7 mouse cellular contexts compared by ENCODE assay signal in the genomic region with DNA sequence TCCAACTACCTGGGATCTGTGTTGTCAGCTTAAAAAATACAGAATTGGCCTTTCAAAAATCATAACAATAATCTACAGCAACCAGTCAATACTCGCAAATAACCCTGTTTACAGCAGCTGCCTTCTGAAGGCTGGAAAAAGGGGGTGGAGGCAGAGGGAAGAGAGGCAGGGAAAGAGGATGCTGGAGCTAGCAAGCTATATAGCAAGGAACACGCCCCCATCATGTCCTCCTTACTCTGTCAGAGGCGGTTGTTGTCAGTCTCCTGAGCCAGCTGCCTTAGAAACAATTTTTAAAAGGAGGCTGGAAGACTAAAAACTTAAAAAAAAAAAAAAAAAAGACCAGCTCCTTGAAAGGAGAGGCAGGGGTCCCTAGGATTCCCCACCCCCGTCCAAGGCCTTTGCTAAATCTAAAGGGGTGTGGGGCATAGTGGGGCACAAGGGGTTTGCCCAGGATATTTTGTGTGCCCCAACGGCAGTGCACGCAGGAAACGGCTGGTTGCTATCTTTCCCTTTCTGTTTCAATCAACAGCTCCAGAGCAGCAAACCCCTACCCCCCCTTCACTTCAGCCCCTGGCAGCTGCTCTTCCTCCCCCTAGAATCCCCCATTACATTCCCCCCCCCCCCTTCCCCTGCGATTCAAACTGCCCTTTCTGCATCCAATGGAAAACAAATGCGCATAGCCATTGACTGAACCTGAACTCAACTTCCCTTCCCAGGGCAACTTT. TPM values are rescaled to one million over a fixed set of nuclear protein-coding genes. Genes with fewer than 3 reads are reported as not detected.
A peak's percentile ranks its signal among the peaks of the same experiment; 100 is the strongest.
DNase-seq lines count a peak whose midpoint lies in the region; ATAC-seq and TF ChIP-seq lines count a peak whose summit lies in the region.

No protein-coding gene starts in this region.

- H3K9me3 ChIP-seq in embryonic facial prominence, embryonic 11.5 days (replicated peaks; ENCODE audit: control insufficient read depth, low read length), result no peaks in the 10 kb centered on the region
- no peaks in the 10 kb centered on the region for H3K9me3 ChIP-seq in intestine, postnatal 0 days (ENCODE audit: control insufficient read depth)
- no peaks in the 10 kb centered on the region for H3K9me3 ChIP-seq in neural tube, embryonic 11.5 days (ENCODE audit: control insufficient read depth, low read length)

- WGBS in embryonic facial prominence, embryonic 11.5 days, result 33% methylated on average over 9 of the region's 9 CpGs
- WGBS in intestine, postnatal 0 days, result 24% methylated on average over 9 of the region's 9 CpGs
- WGBS in neural tube, embryonic 11.5 days, result 26% methylated on average over 9 of the region's 9 CpGs

- no peak for ATAC-seq in embryonic facial prominence, embryonic 11.5 days (replicated peaks; ENCODE audit: insufficient number of reproducible peaks, low FRiP score, low TSS enrichment, low read depth)
- ATAC-seq in intestine, postnatal 0 days, result no peak
- ATAC-seq in neural tube, embryonic 11.5 days (ENCODE audit: insufficient read depth, low FRiP score, low TSS enrichment), result no peak

- no peak for TF ChIP-seq CTCF in intestine, postnatal 0 days (IDR thresholded peaks at IDR 0.05; ENCODE audit: low read depth)

- no peaks in the 10 kb centered on the region for H3K36me3 ChIP-seq in embryonic facial prominence, embryonic 11.5 days (replicated peaks; ENCODE audit: control insufficient read depth, insufficient read depth, low read depth, low read length)
- peaks cover 3% of the 10 kb centered on the region; the same call in 1 of the 2 replicates for H3K36me3 ChIP-seq in intestine, postnatal 0 days (ENCODE audit: control insufficient read depth, insufficient read depth)
- no peaks in the 10 kb centered on the region for H3K36me3 ChIP-seq in neural tube, embryonic 11.5 days (ENCODE audit: control insufficient read depth, insufficient read depth, low read length)

- no peak overlapping the region for H3K27ac ChIP-seq in embryonic facial prominence, embryonic 11.5 days (replicated peaks; ENCODE audit: low read depth, low read length)
- 0 out of 2 replicates have a peak overlapping the region, but pooled peaks have one; percentile 9 for H3K27ac ChIP-seq in intestine, postnatal 0 days (ENCODE audit: low read depth, low read length)
- no peak overlapping the region for H3K27ac ChIP-seq in neural tube, embryonic 11.5 days (ENCODE audit: low read depth, low read length)

- H3K4me3 ChIP-seq in embryonic facial prominence, embryonic 11.5 days (ENCODE audit: low read depth, low read length), result peak overlapping the region; percentile 93
- H3K4me3 ChIP-seq in intestine, postnatal 0 days (ENCODE audit: low read depth, low read length), result peak overlapping the region; percentile 88
- peak overlapping the region; percentile 99 for H3K4me3 ChIP-seq in neural tube, embryonic 11.5 days (ENCODE audit: low read depth, low read length)

- H3K4me2 ChIP-seq in embryonic facial prominence, embryonic 11.5 days (ENCODE audit: low read depth, low read length), result peak overlapping the region; percentile 95
- peak overlapping the region; percentile 98 for H3K4me2 ChIP-seq in intestine, postnatal 0 days (replicated peaks; ENCODE audit: low read depth)
- peak overlapping the region; percentile 97 for H3K4me2 ChIP-seq in neural tube, embryonic 11.5 days (ENCODE audit: low read depth)

- peak overlapping the region; percentile 97 for H3K9ac ChIP-seq in embryonic facial prominence, embryonic 11.5 days (replicated peaks; ENCODE audit: low read length)
- no peak overlapping the region; the same call in 1 of the 2 replicates for H3K9ac ChIP-seq in intestine, postnatal 0 days (ENCODE audit: low read depth, low read length)
- peak overlapping the region; percentile 95 for H3K9ac ChIP-seq in neural tube, embryonic 11.5 days (ENCODE audit: low read length)

- peak; percentile 69 for DNase-seq in retina, postnatal 1 day
- no peak for DNase-seq in retina, embryonic 14.5 days (ENCODE audit: low spot score)
- no peak for DNase-seq in embryonic facial prominence, embryonic 11.5 days (ENCODE audit: low spot score)
- peak; percentile 19 for DNase-seq in neural tube, embryonic 11.5 days (ENCODE audit: low spot score)
- no peak for DNase-seq in right cerebral cortex, postnatal 10 days (ENCODE audit: low spot score in 2 of 2)
- DNase-seq in cerebellum, adult 18-20 months, result no peak

- peaks cover 5% of the 10 kb centered on the region for H3K4me1 ChIP-seq in embryonic facial prominence, embryonic 11.5 days (ENCODE audit: control insufficient read depth, insufficient read depth, low read length)
- H3K4me1 ChIP-seq in intestine, postnatal 0 days (replicated peaks; ENCODE audit: control insufficient read depth, insufficient read depth, low read length), result 0 out of 2 replicates have a peak, but pooled peaks cover 14% of the 10 kb centered on the region
- peaks cover 23% of the 10 kb centered on the region for H3K4me1 ChIP-seq in neural tube, embryonic 11.5 days (ENCODE audit: control insufficient read depth, insufficient read depth, low read length)

- no peaks in the 10 kb centered on the region for H3K27me3 ChIP-seq in embryonic facial prominence, embryonic 11.5 days (ENCODE audit: control insufficient read depth, insufficient read depth, low read length)
- 0 out of 2 replicates have a peak, but pooled peaks cover 5% of the 10 kb centered on the region for H3K27me3 ChIP-seq in intestine, postnatal 0 days (replicated peaks; ENCODE audit: control insufficient read depth, insufficient read depth, low read length)
- H3K27me3 ChIP-seq in neural tube, embryonic 11.5 days (ENCODE audit: control insufficient read depth, insufficient read depth, low read length), result no peaks in the 10 kb centered on the region

RNA-seq across cellular contexts. Expression of gene Kmt2a, which starts 2.2 kb away (rescaled TPM):
- 9.8 and 12.2 TPM in 2 replicates for polyA plus RNA-seq in embryonic facial prominence, embryonic 11.5 days (2014; fragmentation: Nextera tagmentation; extraction: Ambion mirVana)
- polyA plus RNA-seq in intestine, postnatal 0 days (2015; fragmentation: Nextera tagmentation; extraction: Ambion mirVana), result 2.9 and 3.4 TPM in 2 replicates
- polyA plus RNA-seq in neural tube, embryonic 11.5 days (2014; fragmentation: Nextera tagmentation; extraction: Ambion mirVana), result 13.4 and 13.5 TPM in 2 replicates

RNA-seq across cellular contexts. Expression of gene Atp5l, which starts 41.6 kb away (rescaled TPM):
- 572 and 583 TPM in 2 replicates for polyA plus RNA-seq in embryonic facial prominence, embryonic 11.5 days (2014; fragmentation: Nextera tagmentation; extraction: Ambion mirVana)
- 1,311 and 1,336 TPM in 2 replicates for polyA plus RNA-seq in intestine, postnatal 0 days (2015; fragmentation: Nextera tagmentation; extraction: Ambion mirVana)
- 555 and 597 TPM in 2 replicates for polyA plus RNA-seq in neural tube, embryonic 11.5 days (2014; fragmentation: Nextera tagmentation; extraction: Ambion mirVana)

Comparison
In these comparisons a context has a peak if more than half of its experiments do, and no peak if none do; other contexts are left out.
1. DNase-seq: peak in retina, postnatal 1 day (single experiment) and neural tube, embryonic 11.5 days (single experiment); none in retina, embryonic 14.5 days (single experiment), embryonic facial prominence, embryonic 11.5 days (single experiment), right cerebral cortex, postnatal 10 days (0 of 2) and cerebellum, adult 18-20 months (0 of 2).
2. Peak in every context shown above with its lines, with median percentiles within 50 percentile points of each other: H3K4me2 ChIP-seq and H3K4me3 ChIP-seq.